Mouse (Mus musculus) CH12.LX (cell line): ENCODE results near the gene Hivep2. TPM values are rescaled to one million over a fixed set of nuclear protein-coding genes. Genes with fewer than 3 reads are reported as not detected.

Experiments used
- DNase-seq: peaks from one replicate; pipeline ENCODE4 v3.0.0-alpha.2; 2013; ENCODE audit errors: extremely low read depth
- H3K27ac ChIP-seq: 2 replicates; pipeline ENCODE4 v1.5.1; 2012; ENCODE audit warnings: low read depth, mild to moderate bottlenecking, control low read depth, moderate library complexity; ENCODE audit not compliant: insufficient read depth
- H3K27me3 ChIP-seq: replicated peaks from 2 replicates; pipeline ENCODE3; 2012; ENCODE audit warnings: inconsistent platforms
- H3K36me3 ChIP-seq, 2 experiments: replicated peaks in 1 of 2; 2 replicates each; pipeline versions ENCODE3 to v1.6.1; 2012; ENCODE audit warnings: inconsistent platforms in 1 of 2, low read length in 1 of 2, mild to moderate bottlenecking in 1 of 2, mixed read lengths in 1 of 2, moderate library complexity in 1 of 2; ENCODE audit not compliant: control insufficient read depth in 1 of 2, insufficient read depth in 1 of 2
- H3K4me1 ChIP-seq, 2 experiments: 2 replicates each; pipeline ENCODE4 v1.6.1; 2012; ENCODE audit warnings: inconsistent platforms in 1 of 2, moderate library complexity in 1 of 2; ENCODE audit not compliant: insufficient read depth in 2 of 2, control insufficient read depth in 1 of 2
- H3K4me2 ChIP-seq: 2 replicates; pipeline ENCODE4 v1.6.1; 2012; ENCODE audit warnings: low read depth, mild to moderate bottlenecking, control low read depth; ENCODE audit not compliant: poor library complexity, insufficient read depth, severe bottlenecking
- H3K4me3 ChIP-seq, 3 experiments: fragments of 150-350 bp in 1 of 3; sonication (generic) in 1 of 3; replicated peaks in 1 of 3; 2 replicates each; pipeline versions ENCODE3 to v1.5.1; 2011 to 2012; ENCODE audit warnings: low read depth in 2 of 3, low read length in 2 of 3, mild to moderate bottlenecking in 2 of 3, moderate library complexity in 2 of 3, control low read depth in 1 of 3, improper control_type of control experiment in 1 of 3, inconsistent platforms in 1 of 3, mixed read lengths in 1 of 3; ENCODE audit not compliant: poor library complexity in 1 of 3
- H3K79me2 ChIP-seq: replicated peaks from 2 replicates; pipeline ENCODE4 v1.6.1; 2012; ENCODE audit warnings: mild to moderate bottlenecking, moderate library complexity; ENCODE audit not compliant: control insufficient read depth, poor library complexity, insufficient read depth, severe bottlenecking; ENCODE audit errors: extremely low read depth
- H3K9ac ChIP-seq: 2 replicates; pipeline ENCODE4 v1.6.1; 2012; ENCODE audit warnings: low read depth, mild to moderate bottlenecking, control low read depth, moderate library complexity; ENCODE audit not compliant: insufficient read depth
- H3K9me3 ChIP-seq: replicated peaks from 2 replicates; pipeline ENCODE3; 2012; ENCODE audit warnings: low read length, inconsistent platforms, mixed read lengths
- BHLHE40 ChIP-seq: IDR thresholded peaks from 2 replicates; pipeline ENCODE4 v1.6.1; 2011; ENCODE audit warnings: mild to moderate bottlenecking, low read depth, low read length, improper control_type of control experiment
- CTCF ChIP-seq, 2 experiments: IDR thresholded peaks in 1 of 2; conservative IDR thresholded peaks in 1 of 2; 2 replicates each; pipeline ENCODE4 v1.5.1; 2011 to 2012; ENCODE audit warnings: low read depth in 2 of 2, low read length in 2 of 2, improper control_type of control experiment in 1 of 2, inconsistent platforms in 1 of 2, mild to moderate bottlenecking in 1 of 2, moderate library complexity in 1 of 2
- E2F4 ChIP-seq: IDR thresholded peaks from 2 replicates; pipeline ENCODE4 v1.6.1; 2011; ENCODE audit warnings: low read depth, low read length, improper control_type of control experiment; ENCODE audit not compliant: insufficient replicate concordance
- ELF1 ChIP-seq: IDR thresholded peaks from 2 replicates; pipeline ENCODE4 v1.6.1; 2014; ENCODE audit warnings: low read depth, mild to moderate bottlenecking, inconsistent platforms, low read length, improper control_type of control experiment
- ETS1 ChIP-seq: conservative IDR thresholded peaks from 2 replicates; pipeline ENCODE4 v1.6.1; 2012; ENCODE audit warnings: low read depth, mild to moderate bottlenecking, inconsistent platforms, low read length, improper control_type of control experiment, moderate library complexity
- GABPA ChIP-seq: IDR thresholded peaks from 2 replicates; pipeline ENCODE4 v1.6.1; 2012; ENCODE audit warnings: low read depth, low read length, improper control_type of control experiment, inconsistent platforms; ENCODE audit not compliant: insufficient replicate concordance
- HCFC1 ChIP-seq: IDR thresholded peaks from 2 replicates; pipeline ENCODE4 v1.6.1; 2012; ENCODE audit warnings: low read depth, mild to moderate bottlenecking, inconsistent platforms, low read length, improper control_type of control experiment
- JUN ChIP-seq: IDR thresholded peaks from 2 replicates; pipeline ENCODE4 v1.6.1; 2011; ENCODE audit warnings: low read depth, mild to moderate bottlenecking, low read length, improper control_type of control experiment, moderate library complexity; ENCODE audit not compliant: insufficient read depth
- JUND ChIP-seq: conservative IDR thresholded peaks from 2 replicates; pipeline ENCODE4 v1.6.1; 2011; ENCODE audit warnings: low read depth, low read length, improper control_type of control experiment
- MAX ChIP-seq: IDR thresholded peaks from 2 replicates; pipeline ENCODE4 v1.6.1; 2011; ENCODE audit warnings: low read length, improper control_type of control experiment
- MAZ ChIP-seq: IDR thresholded peaks from 2 replicates; pipeline ENCODE4 v1.6.1; 2012; ENCODE audit warnings: low read depth, mild to moderate bottlenecking, inconsistent platforms, low read length, improper control_type of control experiment, moderate library complexity
- MEF2A ChIP-seq: IDR thresholded peaks from 2 replicates; pipeline ENCODE4 v1.6.1; 2014; ENCODE audit warnings: low read depth, mild to moderate bottlenecking, inconsistent platforms, low read length, improper control_type of control experiment, borderline replicate concordance
- MXI1 ChIP-seq: IDR thresholded peaks from 2 replicates; pipeline ENCODE4 v1.6.1; 2011; ENCODE audit warnings: mild to moderate bottlenecking, low read depth, low read length, improper control_type of control experiment
- MYC ChIP-seq: IDR thresholded peaks from 2 replicates; pipeline ENCODE4 v1.6.1; 2011; ENCODE audit warnings: low read depth, mild to moderate bottlenecking, improper control_type of control experiment, low read length
- NRF1 ChIP-seq: IDR thresholded peaks from 2 replicates; pipeline ENCODE4 v1.6.1; 2014; ENCODE audit warnings: low read depth, mild to moderate bottlenecking, inconsistent platforms, low read length, improper control_type of control experiment, moderate library complexity
- PAX5 ChIP-seq: IDR thresholded peaks from 2 replicates; pipeline ENCODE4 v1.6.1; 2012; ENCODE audit warnings: low read length, inconsistent platforms, mixed read lengths
- POLR2A ChIP-seq: IDR thresholded peaks from 2 replicates; pipeline ENCODE4 v1.6.1; 2011; ENCODE audit warnings: low read depth, mild to moderate bottlenecking, improper control_type of control experiment, low read length
- RAD21 ChIP-seq: IDR thresholded peaks from 2 replicates; pipeline ENCODE4 v1.6.1; 2011; ENCODE audit warnings: low read depth, mild to moderate bottlenecking, low read length, improper control_type of control experiment, moderate library complexity
- RCOR1 ChIP-seq: conservative IDR thresholded peaks from 2 replicates; pipeline ENCODE4 v1.6.1; 2012; ENCODE audit warnings: low read depth, mild to moderate bottlenecking, inconsistent platforms, low read length, improper control_type of control experiment
- SMC3 ChIP-seq: IDR thresholded peaks from 2 replicates; pipeline ENCODE4 v1.6.1; 2011; ENCODE audit warnings: low read depth, low read length, improper control_type of control experiment
- USF2 ChIP-seq: conservative IDR thresholded peaks from 2 replicates; pipeline ENCODE4 v1.6.1; 2011; ENCODE audit warnings: low read depth, low read length, improper control_type of control experiment
- ZKSCAN1 ChIP-seq: IDR thresholded peaks from 2 replicates; pipeline ENCODE4 v1.6.1; 2012; ENCODE audit warnings: low read depth, inconsistent platforms, low read length, improper control_type of control experiment, borderline replicate concordance
- dilution Hi-C: fragments of 300-500 bp; cut with MboI; formaldehyde crosslinking; loops from 2 replicates; pipeline ENCODE4 v1.14.3; 2020; ENCODE audit warnings: low sequenced_read_pairs; ENCODE audit not compliant: extremely low pct_unique_long_range_greater_than_20kb, extremely low pct_ligation_motif_present
- in situ Hi-C: fragments of 300-500 bp; cut with MboI; formaldehyde crosslinking; loops from 3 replicates; pipeline ENCODE4 v1.14.3; 2019; ENCODE audit warnings: low sequenced_read_pairs, low pct_ligation_motif_present, low pct_unique_long_range_greater_than_20kb, mixed read lengths
- polyA plus RNA-seq: library from polyadenylated mRNA; unstranded; fragments of >175 nt; gene quantifications from 2 replicates; pipeline ENCODE4 v1.2.1, GENCODE M21; 2012; ENCODE audit warnings: low read depth; ENCODE audit not compliant: insufficient read length
- total RNA-seq, 2 experiments: library from RNA; depleted of rRNA; stranded (reverse); fragments of 300-350 nt in 1 of 2; fragments of >200 nt in 1 of 2; gene quantifications; 2 replicates each; pipeline ENCODE4 v1.2.3; 2012 to 2014

The Hivep2 gene
- total and polyA plus RNA-seq, 3 experiments: 0.59 to 2.7 (median 1.4) TPM

DNA sequence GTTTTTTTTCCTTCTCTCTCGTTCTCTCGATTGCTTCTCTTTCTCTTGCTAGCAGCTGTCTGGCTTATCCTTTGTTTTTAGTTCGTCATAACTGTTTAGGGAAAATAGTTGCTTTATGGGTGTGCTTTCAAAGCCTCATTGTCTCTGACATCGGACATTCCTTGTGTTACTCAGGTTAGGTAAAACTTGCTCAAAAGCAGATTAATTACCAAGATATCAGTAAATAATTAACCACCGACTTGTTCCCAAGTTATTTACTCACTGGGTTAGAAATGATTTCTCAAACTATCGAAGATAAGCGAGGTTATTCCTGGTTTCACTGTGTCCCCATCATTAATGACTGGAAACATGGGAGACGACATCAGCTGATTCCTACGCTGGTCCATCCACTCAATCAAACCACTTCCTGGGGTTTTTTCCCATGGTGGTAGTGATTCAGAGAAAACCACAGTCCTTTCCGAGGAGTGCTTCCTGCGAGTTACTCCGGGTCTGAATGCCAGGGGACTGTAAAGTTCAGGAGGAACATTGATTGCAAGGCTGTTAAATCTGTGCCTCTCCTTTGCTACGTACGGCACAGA lies 64.7 kb downstream of the Hivep2 start:
- H3K79me2 ChIP-seq: no peaks in the 10 kb centered on the region; the same call in 1 of the 2 replicates
- no peak overlapping the region for H3K27ac ChIP-seq
- H3K36me3 ChIP-seq: peaks cover 0 to 2% of the 10 kb centered on the region in 2 experiments
- no peak overlapping the region for H3K4me2 ChIP-seq
- H3K4me1 ChIP-seq: peaks cover 14 to 20% of the 10 kb centered on the region in 2 experiments
- H3K9ac ChIP-seq: no peak overlapping the region
- DNase-seq: no peak
- no peaks in the 10 kb centered on the region for H3K27me3 ChIP-seq
- in situ Hi-C loops: no loop called here
- no peak overlapping the region for H3K4me3 ChIP-seq
- H3K9me3 ChIP-seq: no peaks in the 10 kb centered on the region
- no peak for TF ChIP-seq MXI1
- TF ChIP-seq NRF1: no peak
- TF ChIP-seq MYC: no peak
- TF ChIP-seq RCOR1: no peak
- dilution Hi-C loops: no loop called here

DNA sequence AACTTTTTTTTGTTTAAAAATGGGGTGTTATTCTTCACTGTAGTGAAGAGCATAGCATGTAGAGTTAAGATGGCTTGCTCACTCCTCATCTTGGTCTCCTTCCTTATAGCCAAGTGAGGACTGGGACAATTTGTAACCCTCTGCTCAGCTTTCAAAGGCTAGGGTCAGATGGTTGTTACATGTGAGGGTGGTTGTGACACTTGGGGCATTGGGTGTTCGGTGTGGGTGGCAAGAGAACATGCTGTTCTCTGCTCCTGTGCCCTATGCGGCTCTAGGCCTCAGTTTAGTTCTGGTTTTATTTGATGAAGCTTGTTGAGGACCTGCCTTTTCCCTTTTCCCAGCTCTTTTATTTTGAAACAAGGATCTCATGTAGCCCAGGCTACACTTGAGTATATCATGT lies 66.7 kb downstream of the Hivep2 start:
- no peak overlapping the region for H3K4me3 ChIP-seq
- H3K27me3 ChIP-seq: no peaks in the 10 kb centered on the region
- dilution Hi-C loops: no loop called here
- H3K4me1 ChIP-seq: peaks cover 10 to 24% of the 10 kb centered on the region in 2 experiments
- H3K27ac ChIP-seq: no peak overlapping the region
- H3K36me3 ChIP-seq: peaks cover 0 to 2% of the 10 kb centered on the region in 2 experiments
- no peak overlapping the region for H3K9ac ChIP-seq
- H3K4me2 ChIP-seq: no peak overlapping the region
- no peaks in the 10 kb centered on the region for H3K9me3 ChIP-seq
- in situ Hi-C loops: no loop called here
- no peak for TF ChIP-seq MAX
- no peak for TF ChIP-seq JUND
- no peak for TF ChIP-seq ETS1
- no peak for TF ChIP-seq USF2
- no peak for TF ChIP-seq RAD21
- no peak for TF ChIP-seq PAX5
- no peak for TF ChIP-seq ZKSCAN1
- TF ChIP-seq HCFC1: no peak
- TF ChIP-seq, all 38 proteins: peak for 0
- no peaks in the 10 kb centered on the region; the same call in 1 of the 2 replicates for H3K79me2 ChIP-seq
- no peak for DNase-seq

DNA sequence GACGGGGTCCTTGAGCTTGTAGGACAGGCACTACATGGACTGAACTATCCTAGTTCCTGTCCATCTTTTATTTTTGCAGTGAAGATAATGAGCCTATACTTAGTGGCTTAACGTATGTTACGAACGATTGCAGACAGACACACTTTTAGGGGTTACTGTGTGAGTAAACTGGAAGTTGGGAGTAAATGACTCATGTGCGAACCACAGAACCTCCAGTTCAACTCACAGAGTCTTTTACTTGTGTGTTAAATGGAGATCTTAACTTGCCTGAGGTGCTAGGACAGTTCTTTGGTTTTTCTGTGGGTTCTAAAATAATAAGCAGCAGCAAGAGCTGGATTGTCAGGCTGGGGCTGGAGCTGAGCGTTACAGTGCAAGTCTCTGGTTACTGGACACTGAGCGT lies 68.2 kb downstream of the Hivep2 start:
- no peak for TF ChIP-seq BHLHE40
- no peak for TF ChIP-seq MAZ
- TF ChIP-seq USF2: no peak
- no peak for TF ChIP-seq CTCF (conservative IDR thresholded peaks at IDR 0.05 in 1 of 2, IDR thresholded peaks at IDR 0.05 in 1 of 2; ENCODE audit: low read depth in 2 of 2, low read length in 2 of 2)
- TF ChIP-seq JUND: no peak
- no peak for TF ChIP-seq POLR2A
- TF ChIP-seq NRF1: no peak
- TF ChIP-seq RAD21: no peak
- no peak for TF ChIP-seq MXI1
- TF ChIP-seq ELF1: no peak
- no peak for TF ChIP-seq SMC3
- TF ChIP-seq JUN: no peak
- no peak for TF ChIP-seq HCFC1
- TF ChIP-seq MEF2A: no peak
- no peak for TF ChIP-seq GABPA
- TF ChIP-seq E2F4: no peak
- Histone ChIP-seq H3K9me3 (no peaks in the 10 kb centered on the region), H3K4me2 (no peak overlapping the region), H3K4me1 (peaks cover 10 to 26% of the 10 kb centered on the region in 2 experiments), H3K4me3 (no peak overlapping the region), H3K9ac (no peak overlapping the region), H3K27me3 (no peaks in the 10 kb centered on the region), H3K79me2 (no peaks in the 10 kb centered on the region; the same call in 1 of the 2 replicates), H3K36me3 (peaks cover 0 to 2% of the 10 kb centered on the region in 2 experiments), H3K27ac (no peak overlapping the region)
- dilution Hi-C loops: no loop called here
- in situ Hi-C loops: no loop called here
- DNase-seq: no peak
